Mouse (Mus musculus): ENCODE measurements around the gene Ptpa. TPM values are rescaled to one million over a fixed set of nuclear protein-coding genes. Genes with fewer than 3 reads are reported as not detected.

Gene Ptpa
- total and polyA plus RNA-seq, 3 experiments: 111 to 194 (median 122) TPM

- H3K27ac ChIP-seq (ENCODE audit: insufficient read depth, low read depth): peak overlapping the region; percentile 7; the same call in 1 of the 2 replicates
- H3K36me3 ChIP-seq (replicated peaks in 1 of 2; ENCODE audit: control insufficient read depth in 1 of 2, insufficient read depth in 1 of 2, low read length in 1 of 2): peaks cover 0 to 5% of the 10 kb centered on the region in 2 experiments
- dilution Hi-C loops (cut with MboI; ENCODE audit: extremely low pct_ligation_motif_present, extremely low pct_unique_long_range_greater_than_20kb, low sequenced_read_pairs): no loop called here
- TF ChIP-seq MAX (IDR thresholded peaks at IDR 0.05; ENCODE audit: low read length): no peak
- TF ChIP-seq MEF2A (IDR thresholded peaks at IDR 0.05; ENCODE audit: borderline replicate concordance, low read depth, low read length): no peak
- TF ChIP-seq HCFC1 (IDR thresholded peaks at IDR 0.05; ENCODE audit: low read depth, low read length): no peak
- no peak for TF ChIP-seq KAT2A (IDR thresholded peaks at IDR 0.05; ENCODE audit: insufficient replicate concordance, low read length)
- no peak for TF ChIP-seq E2F4 (IDR thresholded peaks at IDR 0.05; ENCODE audit: insufficient replicate concordance, low read depth, low read length)
- TF ChIP-seq ZMIZ1 (IDR thresholded peaks at IDR 0.05; ENCODE audit: low read depth, low read length): no peak
- TF ChIP-seq IRF4 (IDR thresholded peaks at IDR 0.05; ENCODE audit: low read depth, low read length): no peak
- no peak for TF ChIP-seq CHD1 (IDR thresholded peaks at IDR 0.05; ENCODE audit: low read depth, low read length)
- TF ChIP-seq ZC3H11A (IDR thresholded peaks at IDR 0.05; ENCODE audit: low read depth, low read length): no peak
- TF ChIP-seq UBTF (IDR thresholded peaks at IDR 0.05; ENCODE audit: low read depth, low read length): no peak
- TF ChIP-seq USF1 (IDR thresholded peaks at IDR 0.05; ENCODE audit: low read depth, low read length): no peak
- TF ChIP-seq MAFK (IDR thresholded peaks at IDR 0.05; ENCODE audit: insufficient replicate concordance, low read length): no peak
- TF ChIP-seq JUN (IDR thresholded peaks at IDR 0.05; ENCODE audit: insufficient read depth, low read depth, low read length): no peak
- no peak for TF ChIP-seq ETS1 (conservative IDR thresholded peaks at IDR 0.05; ENCODE audit: low read depth, low read length)
- TF ChIP-seq BHLHE40 (IDR thresholded peaks at IDR 0.05; ENCODE audit: low read depth, low read length): no peak
- no peak for TF ChIP-seq CHD2 (IDR thresholded peaks at IDR 0.05; ENCODE audit: low read length)
- TF ChIP-seq NRF1 (IDR thresholded peaks at IDR 0.05; ENCODE audit: low read depth, low read length): no peak
- TF ChIP-seq CTCF (conservative IDR thresholded peaks at IDR 0.05 in 1 of 2, IDR thresholded peaks at IDR 0.05 in 1 of 2; ENCODE audit: low read depth in 2 of 2, low read length in 2 of 2): no peak
- TF ChIP-seq MXI1 (IDR thresholded peaks at IDR 0.05; ENCODE audit: low read depth, low read length): no peak
- TF ChIP-seq SMC3 (IDR thresholded peaks at IDR 0.05; ENCODE audit: low read depth, low read length): no peak
- peak overlapping the region in 1 of 3 experiments; percentile 3 for H3K4me3 ChIP-seq (replicated peaks in 1 of 3; ENCODE audit: low read depth in 2 of 3, low read length in 2 of 3, poor library complexity in 1 of 3)
- no peak for DNase-seq (ENCODE audit: extremely low read depth)
- no peak overlapping the region for H3K9ac ChIP-seq (ENCODE audit: insufficient read depth, low read depth)
- H3K4me1 ChIP-seq (ENCODE audit: control insufficient read depth in 1 of 2, insufficient read depth in 2 of 2): peaks cover 14 to 27% of the 10 kb centered on the region in 2 experiments
- H3K4me2 ChIP-seq (ENCODE audit: insufficient read depth, low read depth, poor library complexity, severe bottlenecking): no peak overlapping the region
- no peaks in the 10 kb centered on the region for H3K79me2 ChIP-seq (replicated peaks; ENCODE audit: control insufficient read depth, extremely low read depth, insufficient read depth, poor library complexity, severe bottlenecking)
- peaks cover 15% of the 10 kb centered on the region for H3K27me3 ChIP-seq (replicated peaks)
- peaks cover 14% of the 10 kb centered on the region for H3K9me3 ChIP-seq (replicated peaks; ENCODE audit: low read length)
- in situ Hi-C loops (cut with MboI; ENCODE audit: low pct_ligation_motif_present, low pct_unique_long_range_greater_than_20kb, low sequenced_read_pairs): loop anchor here (10.0 kb wide), 1 partner anchor 251 kb away; no protein-coding TSS in a partner anchor
These were observed 47.5 kb downstream of the Ptpa start for GRCm38 (mm10) chr2:30463341-30463761.

GRCm38 (mm10) chr2:30463904-30464330, 48.1 kb downstream of the Ptpa start:
- Histone ChIP-seq H3K79me2 (replicated peaks; ENCODE audit: control insufficient read depth, extremely low read depth, insufficient read depth, poor library complexity, severe bottlenecking) (no peaks in the 10 kb centered on the region), H3K4me1 (ENCODE audit: control insufficient read depth in 1 of 2, insufficient read depth in 2 of 2) (peaks cover 10 to 21% of the 10 kb centered on the region in 2 experiments), H3K36me3 (replicated peaks in 1 of 2; ENCODE audit: control insufficient read depth in 1 of 2, insufficient read depth in 1 of 2, low read length in 1 of 2) (peaks cover 0 to 4% of the 10 kb centered on the region in 2 experiments), H3K27me3 (replicated peaks) (peaks cover 21% of the 10 kb centered on the region), H3K4me3 (replicated peaks in 1 of 3; ENCODE audit: low read depth in 2 of 3, low read length in 2 of 3, poor library complexity in 1 of 3) (peak overlapping the region in 1 of 3 experiments; percentile 24), H3K27ac (ENCODE audit: insufficient read depth, low read depth) (peak overlapping the region; percentile 7; the same call in 1 of the 2 replicates), H3K9ac (ENCODE audit: insufficient read depth, low read depth) (no peak overlapping the region), H3K9me3 (replicated peaks; ENCODE audit: low read length) (peaks cover 14% of the 10 kb centered on the region), H3K4me2 (ENCODE audit: insufficient read depth, low read depth, poor library complexity, severe bottlenecking) (no peak overlapping the region)
- peak; percentile 97 for DNase-seq (ENCODE audit: extremely low read depth)
- dilution Hi-C loops (cut with MboI; ENCODE audit: extremely low pct_ligation_motif_present, extremely low pct_unique_long_range_greater_than_20kb, low sequenced_read_pairs) (no loop called here), in situ Hi-C loops (cut with MboI; ENCODE audit: low pct_ligation_motif_present, low pct_unique_long_range_greater_than_20kb, low sequenced_read_pairs) (loop anchor here (10.0 kb wide), 1 partner anchor 251 kb away; no protein-coding TSS in a partner anchor)
- TF ChIP-seq RCOR1 (conservative IDR thresholded peaks at IDR 0.05; ENCODE audit: low read depth, low read length): peak; percentile 90; the same call in 1 of the 2 replicates
- TF ChIP-seq NRF1 (IDR thresholded peaks at IDR 0.05; ENCODE audit: low read depth, low read length): no peak
- peak; percentile 62 for TF ChIP-seq HCFC1 (IDR thresholded peaks at IDR 0.05; ENCODE audit: low read depth, low read length)
- TF ChIP-seq BHLHE40 (IDR thresholded peaks at IDR 0.05; ENCODE audit: low read depth, low read length): peak; percentile 71
- no peak for TF ChIP-seq USF2 (conservative IDR thresholded peaks at IDR 0.05; ENCODE audit: low read depth, low read length)
- TF ChIP-seq MAZ (IDR thresholded peaks at IDR 0.05; ENCODE audit: low read depth, low read length): 0 out of 2 replicates have a peak, but pooled peaks have one; percentile 66
- TF ChIP-seq E2F4 (IDR thresholded peaks at IDR 0.05; ENCODE audit: insufficient replicate concordance, low read depth, low read length): 0 out of 2 replicates have a peak, but pooled peaks have one; percentile 66
- TF ChIP-seq TBP (conservative IDR thresholded peaks at IDR 0.05; ENCODE audit: low read depth, low read length): peak; percentile 69
- peak; percentile 89 for TF ChIP-seq MAFK (IDR thresholded peaks at IDR 0.05; ENCODE audit: insufficient replicate concordance, low read length)
- no peak for TF ChIP-seq CHD1 (IDR thresholded peaks at IDR 0.05; ENCODE audit: low read depth, low read length)
- TF ChIP-seq IRF4 (IDR thresholded peaks at IDR 0.05; ENCODE audit: low read depth, low read length): peak; percentile 91
- TF ChIP-seq EP300 (IDR thresholded peaks at IDR 0.05; ENCODE audit: low read length): peak; percentile 91
- peak; percentile 70 for TF ChIP-seq CHD2 (IDR thresholded peaks at IDR 0.05; ENCODE audit: low read length)
- TF ChIP-seq MEF2A (IDR thresholded peaks at IDR 0.05; ENCODE audit: borderline replicate concordance, low read depth, low read length): peak; percentile 89
- no peak for TF ChIP-seq CTCF (conservative IDR thresholded peaks at IDR 0.05 in 1 of 2, IDR thresholded peaks at IDR 0.05 in 1 of 2; ENCODE audit: low read depth in 2 of 2, low read length in 2 of 2)
- TF ChIP-seq MYC (IDR thresholded peaks at IDR 0.05; ENCODE audit: low read depth, low read length): peak; percentile 66; the same call in 1 of the 2 replicates
- no peak for TF ChIP-seq ZKSCAN1 (IDR thresholded peaks at IDR 0.05; ENCODE audit: borderline replicate concordance, low read depth, low read length)
- TF ChIP-seq USF1 (IDR thresholded peaks at IDR 0.05; ENCODE audit: low read depth, low read length): no peak
- 0 out of 2 replicates have a peak, but pooled peaks have one; percentile 4 for TF ChIP-seq SMC3 (IDR thresholded peaks at IDR 0.05; ENCODE audit: low read depth, low read length)
- no peak for TF ChIP-seq RAD21 (IDR thresholded peaks at IDR 0.05; ENCODE audit: low read depth, low read length)

Measured in CH12.LX (cell line).